Mouse (Mus musculus) hindbrain, embryonic 11.5 days (tissue): ENCODE results near the gene Ankrd11. TPM values are rescaled to one million over a fixed set of nuclear protein-coding genes. Genes with fewer than 3 reads are reported as not detected.

Source experiments
- ATAC-seq: fragments of 200-750 bp; cut with Nextera tagmentation; 2 replicates; pipeline ENCODE4 v1.8.0; 2017; ENCODE audit warnings: mild to moderate bottlenecking, moderate TSS enrichment, moderate library complexity; ENCODE audit not compliant: low FRiP score
- DNase-seq: peaks from one replicate; pipeline ENCODE4 v3.0.0-alpha.2; 2015; ENCODE audit warnings: low spot score
- H3K27ac ChIP-seq: fragments of 300-500 bp; sonication (generic); 2 replicates; pipeline ENCODE4 v1.5.1; 2014; ENCODE audit warnings: mild to moderate bottlenecking, low read depth, low read length
- H3K27me3 ChIP-seq: fragments of 300-500 bp; sonication (generic); 2 replicates; pipeline ENCODE4 v1.6.1; 2014; ENCODE audit warnings: mild to moderate bottlenecking, low read length, moderate library complexity, mixed read lengths; ENCODE audit not compliant: control insufficient read depth, insufficient read depth
- H3K36me3 ChIP-seq: fragments of 300-500 bp; sonication (generic); 2 replicates; pipeline ENCODE4 v1.6.1; 2014; ENCODE audit warnings: mild to moderate bottlenecking, low read length, moderate library complexity, mixed read lengths; ENCODE audit not compliant: control insufficient read depth, insufficient read depth
- H3K4me1 ChIP-seq: fragments of 300-500 bp; sonication (generic); replicated peaks from 2 replicates; pipeline ENCODE4 v1.6.1; 2014; ENCODE audit warnings: low read length, mixed read lengths; ENCODE audit not compliant: control insufficient read depth, insufficient read depth
- H3K4me2 ChIP-seq: fragments of 300-500 bp; sonication (generic); replicated peaks from 2 replicates; pipeline ENCODE4 v1.6.1; 2014; ENCODE audit warnings: mild to moderate bottlenecking, low read depth, low read length
- H3K4me3 ChIP-seq: fragments of 300-500 bp; sonication (generic); 2 replicates; pipeline ENCODE4 v1.5.1; 2014; ENCODE audit warnings: low read depth, low read length
- H3K9ac ChIP-seq: fragments of 300-500 bp; sonication (generic); 2 replicates; pipeline ENCODE4 v1.6.1; 2014; ENCODE audit warnings: low read depth, low read length
- H3K9me3 ChIP-seq: fragments of 300-500 bp; sonication (generic); 2 replicates; pipeline ENCODE4 v1.6.1; 2016; ENCODE audit warnings: low read length; ENCODE audit not compliant: control insufficient read depth
- WGBS: fragments of 180-500 bp; shearing (Covaris S2); extraction: QIAGEN DNeasy Blood & Tissue Kit; methylation state at CpG from one replicate; pipeline ENCODE4 v1.1.7; 2014; 5-methylcytosine and 5-hydroxymethylcytosine counted together
- polyA plus RNA-seq: library from polyadenylated mRNA; unstranded; fragments of >200 nt; fragmentation: Nextera tagmentation; extraction: Ambion mirVana; gene quantifications from 2 replicates; pipeline ENCODE4 v1.2.1, GENCODE M21; 2014

Ankrd11 gene
- polyA plus RNA-seq, 1 experiment from 2014 or later: 52.7 TPM

GRCm38 (mm10) chr8:122937545-122938053 is 104.5 kb downstream of the Ankrd11 start:
- DNase-seq (no peak), ATAC-seq (no peak)
- no peaks in the 10 kb centered on the region for H3K9me3 ChIP-seq
- H3K9ac ChIP-seq: no peak overlapping the region
- no peak overlapping the region for H3K4me2 ChIP-seq
- 87% methylated on average over 2 of the region's 2 CpGs for WGBS
- no peak overlapping the region for H3K27ac ChIP-seq
- H3K36me3 ChIP-seq: no peaks in the 10 kb centered on the region
- no peaks in the 10 kb centered on the region for H3K27me3 ChIP-seq
- no peak overlapping the region for H3K4me3 ChIP-seq
- H3K4me1 ChIP-seq: no peaks in the 10 kb centered on the region; the same call in 1 of the 2 replicates

GRCm38 (mm10) chr8:122935912-122936311 is 106.2 kb downstream of the Ankrd11 start:
- no peak for ATAC-seq
- no peak overlapping the region for H3K9ac ChIP-seq
- H3K27ac ChIP-seq: no peak overlapping the region
- no peaks in the 10 kb centered on the region; the same call in 1 of the 2 replicates for H3K4me1 ChIP-seq
- no peaks in the 10 kb centered on the region for H3K36me3 ChIP-seq
- H3K27me3 ChIP-seq: no peaks in the 10 kb centered on the region
- H3K4me3 ChIP-seq: no peak overlapping the region
- H3K4me2 ChIP-seq: no peak overlapping the region
- WGBS: 88% methylated on average over 3 of the region's 3 CpGs
- no peak for DNase-seq
- no peaks in the 10 kb centered on the region for H3K9me3 ChIP-seq

GRCm38 (mm10) chr8:122935118-122935517 is 107.0 kb downstream of the Ankrd11 start:
- DNase-seq: no peak
- H3K4me2 ChIP-seq: no peak overlapping the region
- H3K4me1 ChIP-seq: no peaks in the 10 kb centered on the region; the same call in 1 of the 2 replicates
- H3K4me3 ChIP-seq: no peak overlapping the region
- no peak for ATAC-seq
- 82% methylated on average over 1 of the region's 1 CpGs for WGBS
- H3K36me3 ChIP-seq: no peaks in the 10 kb centered on the region
- no peak overlapping the region for H3K9ac ChIP-seq
- no peak overlapping the region for H3K27ac ChIP-seq
- H3K9me3 ChIP-seq: no peaks in the 10 kb centered on the region
- no peaks in the 10 kb centered on the region for H3K27me3 ChIP-seq

GRCm38 (mm10) chr8:122933973-122934372 is 108.1 kb downstream of the Ankrd11 start:
- H3K36me3 ChIP-seq: no peaks in the 10 kb centered on the region
- H3K4me2 ChIP-seq: no peak overlapping the region
- no peak overlapping the region for H3K4me3 ChIP-seq
- ATAC-seq (no peak), DNase-seq (no peak)
- no peaks in the 10 kb centered on the region for H3K27me3 ChIP-seq
- H3K27ac ChIP-seq: no peak overlapping the region
- H3K9ac ChIP-seq: no peak overlapping the region
- no peaks in the 10 kb centered on the region; the same call in 1 of the 2 replicates for H3K4me1 ChIP-seq
- H3K9me3 ChIP-seq: no peaks in the 10 kb centered on the region

GRCm38 (mm10) chr8:122932561-122932959 is 109.5 kb downstream of the Ankrd11 start:
- H3K4me3 ChIP-seq: no peak overlapping the region
- DNase-seq (no peak), ATAC-seq (no peak)
- H3K27me3 ChIP-seq: no peaks in the 10 kb centered on the region
- no peak overlapping the region for H3K9ac ChIP-seq
- no peak overlapping the region for H3K27ac ChIP-seq
- H3K36me3 ChIP-seq: no peaks in the 10 kb centered on the region
- 91% methylated on average over 2 of the region's 2 CpGs for WGBS
- no peaks in the 10 kb centered on the region; the same call in 1 of the 2 replicates for H3K4me1 ChIP-seq
- H3K9me3 ChIP-seq: no peaks in the 10 kb centered on the region
- H3K4me2 ChIP-seq: no peak overlapping the region

- H3K27ac ChIP-seq: no peak overlapping the region
- WGBS: 72% methylated on average over 3 of the region's 3 CpGs
Measured at GRCm38 (mm10) chr8:122931834-122932560, 110.1 kb downstream of the Ankrd11 start.

GRCm38 (mm10) chr8:122928631-122929224 is 113.3 kb downstream of the Ankrd11 start:
- ATAC-seq: no peak
- H3K4me3 ChIP-seq: no peak overlapping the region
- DNase-seq: no peak
- no peak overlapping the region for H3K27ac ChIP-seq
- 94% methylated on average over 7 of the region's 7 CpGs for WGBS
- H3K9ac ChIP-seq: no peak overlapping the region
- no peaks in the 10 kb centered on the region for H3K4me1 ChIP-seq
- no peaks in the 10 kb centered on the region for H3K36me3 ChIP-seq
- no peaks in the 10 kb centered on the region for H3K27me3 ChIP-seq
- no peaks in the 10 kb centered on the region for H3K9me3 ChIP-seq
- no peak overlapping the region for H3K4me2 ChIP-seq

More at GRCm38 (mm10) chr8:122931834-122932560, 110.1 kb downstream of the Ankrd11 start:
- H3K27me3 ChIP-seq: no peaks in the 10 kb centered on the region
- H3K9me3 ChIP-seq: no peaks in the 10 kb centered on the region
- no peaks in the 10 kb centered on the region for H3K36me3 ChIP-seq
- no peak overlapping the region for H3K9ac ChIP-seq
- no peak overlapping the region for H3K4me2 ChIP-seq
- DNase-seq: no peak
- H3K4me1 ChIP-seq: no peaks in the 10 kb centered on the region
- no peak for ATAC-seq
- no peak overlapping the region for H3K4me3 ChIP-seq

- no peaks in the 10 kb centered on the region for H3K36me3 ChIP-seq
- H3K9me3 ChIP-seq: no peaks in the 10 kb centered on the region
- DNase-seq (no peak), ATAC-seq (no peak)
- no peak overlapping the region for H3K4me2 ChIP-seq
- H3K4me1 ChIP-seq: no peaks in the 10 kb centered on the region
- H3K27ac ChIP-seq: no peak overlapping the region
- 93% methylated on average over 3 of the region's 3 CpGs for WGBS
- no peak overlapping the region for H3K9ac ChIP-seq
- no peaks in the 10 kb centered on the region for H3K27me3 ChIP-seq
- no peak overlapping the region for H3K4me3 ChIP-seq
Measured at GRCm38 (mm10) chr8:122927841-122928240, 114.2 kb downstream of the Ankrd11 start.

GRCm38 (mm10) chr8:122926782-122927181 is 115.3 kb downstream of the Ankrd11 start:
- Histone ChIP-seq H3K9me3 (no peaks in the 10 kb centered on the region), H3K36me3 (no peaks in the 10 kb centered on the region), H3K4me2 (no peak overlapping the region), H3K27ac (no peak overlapping the region), H3K4me3 (no peak overlapping the region), H3K9ac (no peak overlapping the region), H3K4me1 (no peaks in the 10 kb centered on the region), H3K27me3 (no peaks in the 10 kb centered on the region)
- no peak for ATAC-seq
- DNase-seq: no peak
- WGBS: 81% methylated on average over 7 of the region's 7 CpGs
